Mouse (Mus musculus) kidney, postnatal 10 days (tissue): ENCODE results near the gene Zfp382.
"Not testable (repeated sequence)": the region's sequence is repeated elsewhere in the genome, so short reads cannot be mapped to it uniquely, and the experiment has no call there.

Experiments
- DNase-seq: peaks from one replicate; pipeline ENCODE4 v3.0.0; 2021; ENCODE audit warnings: mixed read lengths

Zfp382 gene

GRCm38 (mm10) chr7:30121308-30122187, at the start of gene Zfp382:
Zfp382 (plus strand) TSS chr7:30121942.
- DNase-seq: peak; percentile 94

DNA sequence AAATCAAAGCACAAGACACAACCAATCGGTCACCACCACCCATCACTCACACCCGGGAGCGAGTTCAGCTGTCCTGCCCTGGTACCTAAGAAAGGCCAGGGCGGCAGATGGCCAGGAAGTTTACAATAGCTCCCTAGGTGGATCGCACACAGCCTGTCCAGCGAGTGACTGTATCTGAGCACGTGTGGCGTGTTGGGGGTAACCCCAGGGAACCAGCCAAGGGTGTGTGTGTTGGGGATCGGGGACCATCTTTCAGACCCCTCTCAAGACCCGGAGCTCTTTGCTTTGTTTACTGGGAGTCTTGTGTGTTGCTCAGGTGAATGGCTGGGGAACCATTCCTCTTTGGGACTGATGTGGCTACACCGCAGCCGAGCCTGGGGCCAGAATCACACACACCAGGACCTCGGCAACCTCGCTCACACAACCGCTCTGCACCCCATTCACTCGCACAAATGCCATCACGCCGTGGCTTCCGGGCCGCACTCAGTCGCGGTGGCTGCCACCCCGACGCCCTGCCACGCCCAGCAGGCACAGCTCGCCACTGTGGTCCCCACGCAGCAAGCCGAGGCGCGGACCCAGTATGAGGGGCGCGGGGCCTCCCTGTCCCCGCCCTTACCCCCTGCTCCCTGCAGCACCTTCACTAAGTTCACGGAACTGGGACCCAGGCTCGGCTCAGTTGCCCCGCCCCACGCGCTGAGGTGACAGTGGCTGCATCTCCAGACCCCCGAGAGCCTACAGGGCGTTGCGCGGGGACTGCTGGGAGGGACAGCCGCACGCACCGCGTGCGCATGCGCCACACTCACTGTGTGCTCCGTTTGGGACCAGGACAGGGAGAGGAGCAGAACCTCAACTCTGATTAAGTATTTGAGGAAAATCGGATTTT, 49.4 kb upstream of the Zfp382 start, which contains the start of gene Zfp82:
Zfp82 (minus strand) TSS at position 755 of the 883 bp plus-strand sequence.
- DNase-seq: peak; percentile 88

DNA sequence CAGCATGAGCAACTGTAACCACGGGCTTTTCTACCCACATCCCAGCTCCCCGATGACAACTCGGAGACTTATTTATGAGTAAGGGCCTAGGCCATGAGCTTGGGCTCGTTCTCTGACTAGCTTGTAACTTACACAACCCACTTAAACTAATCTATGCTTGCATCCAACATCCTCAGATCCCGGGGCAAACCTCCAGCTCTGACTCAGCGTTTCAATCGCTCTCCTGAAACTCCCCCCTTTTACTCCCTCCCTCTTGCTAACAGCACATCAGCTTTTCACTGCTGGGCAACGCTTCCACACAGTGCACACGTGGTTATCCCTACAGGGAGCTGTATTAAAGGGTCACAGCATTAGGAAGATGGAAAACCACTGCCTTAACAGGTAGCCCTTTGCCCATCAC, 35.2 kb upstream of the Zfp382 start:
- no peak for DNase-seq

- DNase-seq: no peak
Measured at GRCm38 (mm10) chr7:30089405-30089804, 32.3 kb upstream of the Zfp382 start.

GRCm38 (mm10) chr7:30090092-30090969, 31.4 kb upstream of the Zfp382 start, which contains the start of the genes Gm26920 and Zfp566:
Gm26920 (minus strand) TSS chr7:30090410.
Zfp566 (minus strand) TSS chr7:30090527.
- DNase-seq: peak; percentile 97

DNA sequence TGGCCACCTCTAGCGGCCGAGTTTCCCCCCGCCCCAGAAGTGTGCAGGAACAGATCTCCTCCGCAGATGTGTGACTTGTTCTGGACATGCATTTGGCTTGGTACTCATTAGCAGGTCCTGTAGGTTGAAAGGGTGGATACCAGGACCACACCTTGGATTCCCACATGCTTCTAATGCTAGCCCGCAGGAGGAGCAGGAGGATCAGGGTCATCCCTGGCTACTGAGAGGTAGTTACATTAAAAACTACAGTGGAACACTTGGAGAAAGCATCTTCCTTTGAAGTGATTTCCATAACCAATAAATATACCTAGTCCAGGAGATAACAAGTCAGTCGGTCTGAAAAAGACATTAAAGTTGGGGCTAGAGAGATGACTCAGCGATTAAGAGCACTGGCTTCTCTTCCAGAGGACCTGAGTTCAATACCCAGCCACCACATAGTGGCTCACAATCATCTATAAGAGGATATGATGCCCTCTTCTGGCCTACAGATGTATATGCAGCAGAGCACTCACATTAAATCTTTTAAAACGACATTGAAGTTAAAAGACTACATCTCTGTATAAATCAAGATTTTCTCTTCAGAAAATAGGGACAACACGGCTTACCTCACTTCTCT, 30.7 kb upstream of the Zfp382 start:
- DNase-seq: no peak

DNA sequence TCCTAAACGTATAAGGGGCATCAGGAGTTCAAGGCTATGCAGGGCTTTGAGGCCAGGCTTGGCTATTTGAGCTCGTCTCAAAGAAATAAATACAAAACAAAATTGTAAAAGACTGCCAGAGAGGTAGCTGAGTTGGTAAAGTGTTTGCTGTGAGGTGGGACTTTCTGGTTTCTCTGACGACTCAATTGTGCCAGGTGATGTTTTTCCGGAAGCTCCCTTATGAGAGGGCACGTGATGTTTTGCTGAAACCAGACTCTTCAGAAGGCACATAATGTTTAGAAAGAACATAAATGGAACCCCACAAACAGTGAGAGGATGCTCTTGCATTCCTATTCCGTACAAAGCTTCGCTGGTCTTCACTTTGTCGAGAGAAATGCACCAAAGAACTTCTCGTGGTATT, 29.1 kb upstream of the Zfp382 start:
- no peak for DNase-seq

DNA sequence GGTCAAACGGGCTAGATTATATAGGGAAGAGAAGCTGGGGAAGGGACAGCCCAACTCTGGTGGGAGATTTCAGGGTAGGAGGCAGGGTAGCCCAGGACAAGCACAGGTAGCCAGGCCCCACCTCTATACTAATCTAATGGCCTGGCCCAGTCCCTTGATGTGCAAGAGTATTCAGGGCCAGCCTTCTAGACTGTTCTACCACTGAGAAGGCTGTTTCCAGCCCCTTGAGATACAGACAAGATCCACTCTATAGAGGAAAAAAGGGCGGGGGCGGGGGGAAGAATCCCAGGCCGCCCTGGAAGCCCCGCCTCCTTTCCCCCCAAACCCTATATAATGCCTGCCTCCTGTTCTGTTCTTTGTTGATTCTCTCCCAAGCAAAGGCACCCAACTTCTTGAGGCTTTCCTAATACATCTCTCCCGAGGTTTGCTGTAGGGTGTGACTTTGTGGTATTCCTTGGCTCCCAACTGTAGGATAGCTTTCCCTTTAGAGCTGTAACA, 27.8 kb upstream of the Zfp382 start:
- no peak for DNase-seq

DNA sequence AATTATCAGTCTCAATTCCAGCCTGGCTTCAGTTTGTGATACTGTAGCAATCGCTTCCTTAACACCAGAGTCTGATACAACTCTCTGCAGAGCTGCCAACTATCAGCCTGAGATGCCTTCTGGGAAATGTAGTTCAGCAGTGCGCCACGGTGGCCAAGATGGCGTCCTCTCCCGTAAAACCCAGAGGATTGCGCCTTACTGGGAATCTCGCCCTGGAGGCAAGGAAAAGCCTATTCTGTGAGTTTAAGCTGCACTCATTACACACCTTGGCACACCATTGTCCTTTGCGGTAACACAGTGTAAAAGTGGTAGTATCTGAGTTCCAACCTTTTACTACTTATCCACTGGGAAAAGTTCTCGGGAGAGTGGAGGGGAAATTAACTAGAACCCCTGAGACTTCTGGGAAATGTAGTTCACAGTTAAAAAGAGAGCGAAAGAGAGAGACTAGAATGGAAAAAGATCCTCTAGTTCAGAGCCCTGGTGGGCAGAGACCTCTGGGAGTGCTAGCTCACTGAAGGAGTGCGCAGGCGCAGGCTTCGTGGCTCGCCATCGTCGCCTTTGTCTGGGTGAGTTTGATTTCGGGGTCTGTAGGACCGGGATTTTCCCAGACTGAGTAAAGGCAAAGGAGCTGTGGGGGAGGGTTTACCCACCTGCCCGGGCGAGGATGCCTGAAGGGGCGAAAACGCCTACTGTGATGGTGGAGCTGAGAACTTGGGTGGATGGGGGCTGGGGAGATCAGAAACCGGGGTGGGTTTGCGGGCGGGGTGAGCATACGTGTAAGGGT, 26.9 kb upstream of the Zfp382 start, which contains the start of gene Zfp260:
Zfp260 (plus strand) TSS at position 132 of the 784 bp plus-strand sequence.
- DNase-seq: peak; percentile 94

- DNase-seq: no peak
Measured at GRCm38 (mm10) chr7:30095551-30096125, 26.1 kb upstream of the Zfp382 start.

DNA sequence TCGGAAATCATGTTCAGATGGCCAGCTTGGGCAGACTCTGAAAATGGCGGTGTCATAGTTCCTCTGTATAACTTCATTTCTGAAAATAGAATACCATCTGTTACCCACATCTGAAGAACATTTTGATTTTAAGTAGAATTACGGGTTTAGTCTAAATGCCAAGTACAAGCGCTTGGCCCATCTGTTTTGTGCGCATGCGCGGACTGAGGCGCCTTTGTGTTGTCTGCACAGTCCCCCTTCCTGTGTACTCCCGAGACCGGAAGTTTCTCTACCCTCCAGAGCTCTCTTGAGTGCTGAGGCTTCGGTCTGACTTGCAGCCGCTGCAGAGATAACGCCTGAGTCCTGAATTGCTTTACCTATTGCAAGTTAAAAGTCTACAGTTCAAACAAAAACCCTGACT, 22.4 kb upstream of the Zfp382 start:
- peak; percentile 22 for DNase-seq

DNA sequence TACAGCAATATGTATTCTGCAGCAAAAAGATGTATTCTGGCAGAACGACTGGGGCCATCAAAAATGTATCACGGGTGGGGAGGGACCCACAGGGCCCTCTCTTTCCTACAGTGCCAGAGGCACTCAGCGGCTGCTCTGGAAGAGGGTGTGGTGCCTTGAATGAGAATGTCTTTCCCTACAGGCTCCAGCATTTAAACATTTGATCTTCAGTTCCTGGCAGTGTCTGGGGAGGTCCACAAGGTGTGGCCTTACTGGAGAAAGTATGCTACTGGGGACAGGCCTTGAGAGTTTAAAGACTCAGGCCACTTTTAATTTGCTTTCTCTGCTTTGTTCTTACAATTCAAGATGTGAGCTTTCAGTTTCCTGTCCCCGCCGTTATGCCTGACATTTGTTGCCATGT, 5.7 kb upstream of the Zfp382 start:
- no peak for DNase-seq

DNA sequence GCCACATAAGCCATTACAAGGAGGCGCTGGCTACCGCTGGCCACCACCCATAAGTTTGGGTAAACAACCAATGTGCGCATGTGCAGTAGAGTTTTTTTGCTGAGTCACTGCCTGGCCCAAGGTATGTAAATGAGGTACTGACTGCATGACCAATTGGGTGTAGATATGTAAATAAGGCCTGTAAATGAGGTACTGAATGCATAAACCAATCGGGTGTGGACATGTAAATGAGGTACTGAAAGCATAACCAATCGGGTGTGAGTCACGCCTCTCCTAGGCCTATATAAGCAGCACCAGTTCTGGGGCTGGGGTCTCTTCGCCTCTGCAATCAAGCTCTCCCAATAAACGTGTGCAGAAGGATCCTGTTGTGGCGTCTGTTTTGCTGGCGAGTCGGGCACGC, 3.8 kb upstream of the Zfp382 start:
- not testable (repeated sequence) for DNase-seq

DNA sequence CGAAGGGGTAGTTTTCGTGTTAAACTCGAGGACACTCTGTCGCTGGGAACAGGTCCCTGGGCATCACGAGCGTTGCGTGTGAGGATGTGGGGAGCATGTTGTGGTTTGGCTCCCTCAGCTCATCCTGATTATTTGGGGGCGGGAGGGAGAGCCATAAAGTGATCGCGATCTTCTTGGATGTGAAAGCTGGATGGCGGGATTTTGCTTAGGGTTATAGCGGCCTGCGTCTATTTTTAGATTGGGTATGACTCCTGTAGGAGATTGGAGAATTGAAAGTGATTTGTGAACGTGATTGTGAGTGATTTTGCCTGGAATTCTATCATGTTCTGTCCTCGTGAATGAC, 417 bp downstream of the Zfp382 start:
- no peak for DNase-seq

DNA sequence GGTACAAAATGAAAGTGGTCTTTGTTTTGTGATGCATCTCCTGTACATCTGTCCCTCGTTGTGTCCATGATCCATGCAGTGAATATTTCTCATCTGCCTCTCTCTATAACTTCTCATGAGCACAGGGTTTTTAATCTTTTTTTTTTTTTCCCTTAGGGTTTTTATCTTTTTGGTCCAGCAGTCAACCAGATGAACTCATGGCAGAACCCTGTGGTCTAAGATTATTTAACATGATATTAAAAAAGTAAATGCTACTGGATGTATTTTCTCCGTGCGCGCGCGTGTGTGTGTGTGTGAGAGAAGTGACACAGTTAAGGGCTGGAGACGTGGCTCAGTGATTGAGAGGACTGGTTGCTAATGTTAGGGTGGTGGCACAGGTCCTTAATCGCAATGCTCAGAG, 8.2 kb downstream of the Zfp382 start:
- no peak for DNase-seq

DNA sequence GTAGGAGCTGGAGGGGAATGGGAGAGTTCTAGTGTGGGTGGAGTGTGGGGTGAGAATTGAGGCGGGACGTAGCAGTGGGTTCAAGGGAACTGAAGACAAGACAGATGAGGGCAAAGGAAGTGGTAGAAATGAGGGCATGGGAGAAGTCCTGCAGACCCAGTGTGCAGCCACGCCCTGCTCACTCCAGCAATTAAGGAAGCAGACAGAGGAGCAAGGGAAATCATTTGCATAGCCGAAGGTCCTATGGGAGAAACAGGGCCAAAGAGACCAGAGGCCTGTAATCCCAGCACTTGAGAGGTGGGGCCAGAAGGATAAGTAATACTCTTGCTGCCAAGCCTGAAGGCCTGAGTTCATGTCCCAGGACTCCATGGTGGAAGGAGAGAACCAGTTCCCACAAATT, 10.7 kb downstream of the Zfp382 start:
- DNase-seq: no peak

DNA sequence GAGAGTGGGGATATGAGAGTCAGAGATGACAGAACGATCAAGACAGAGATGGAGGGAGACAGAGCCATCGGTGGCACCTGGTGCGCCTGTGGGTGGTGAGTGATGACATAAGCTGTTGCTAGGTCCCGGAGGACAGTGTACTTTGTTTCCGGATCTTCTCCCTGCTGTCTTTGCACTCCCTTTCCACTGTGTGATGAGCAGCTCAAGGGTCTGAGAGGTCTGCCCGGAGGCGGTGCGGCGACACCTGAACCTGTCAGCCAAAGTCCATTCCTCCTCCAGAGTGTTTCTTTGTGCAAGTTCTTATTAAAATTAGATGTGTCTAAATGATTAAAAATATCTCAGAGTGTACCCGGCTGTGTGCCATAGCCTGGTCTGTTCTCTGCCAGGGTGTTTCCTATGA, 15.1 kb downstream of the Zfp382 start:
- no peak for DNase-seq

- no peak for DNase-seq
Measured at GRCm38 (mm10) chr7:30143170-30143554, 21.4 kb downstream of the Zfp382 start.

DNA sequence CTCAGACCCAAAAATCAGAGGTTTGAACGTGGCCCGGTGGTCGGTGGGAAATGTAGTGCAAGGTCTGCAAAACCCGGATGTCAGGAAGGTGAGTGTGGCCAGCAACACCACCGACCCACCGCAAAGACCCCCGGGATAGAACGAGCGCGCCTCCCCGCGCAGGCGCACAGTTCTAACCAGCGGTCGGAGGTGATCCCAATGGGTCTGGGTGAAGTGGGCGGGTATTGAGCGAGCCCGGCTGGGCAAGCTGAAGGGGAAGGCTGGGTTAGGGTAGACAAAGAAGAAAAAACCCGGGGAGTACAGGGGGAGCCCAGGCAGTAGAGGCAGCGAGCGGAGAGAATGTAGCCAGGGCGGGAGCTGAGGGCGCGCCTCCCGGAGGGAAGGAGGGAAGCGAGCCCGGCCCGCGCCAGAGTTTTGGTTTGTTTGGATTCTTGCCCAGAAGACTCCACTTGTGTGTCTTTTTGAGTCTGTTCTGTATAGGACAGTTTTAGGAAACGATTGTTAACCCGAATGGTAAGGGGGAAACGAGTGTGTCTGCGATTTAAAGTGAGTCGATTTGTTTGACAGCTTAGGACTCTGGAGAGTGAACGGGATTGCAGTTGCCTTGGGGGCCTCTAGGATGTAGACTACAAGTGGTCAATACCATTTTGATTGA, 21.9 kb downstream of the Zfp382 start:
- DNase-seq: peak; percentile 86

DNA sequence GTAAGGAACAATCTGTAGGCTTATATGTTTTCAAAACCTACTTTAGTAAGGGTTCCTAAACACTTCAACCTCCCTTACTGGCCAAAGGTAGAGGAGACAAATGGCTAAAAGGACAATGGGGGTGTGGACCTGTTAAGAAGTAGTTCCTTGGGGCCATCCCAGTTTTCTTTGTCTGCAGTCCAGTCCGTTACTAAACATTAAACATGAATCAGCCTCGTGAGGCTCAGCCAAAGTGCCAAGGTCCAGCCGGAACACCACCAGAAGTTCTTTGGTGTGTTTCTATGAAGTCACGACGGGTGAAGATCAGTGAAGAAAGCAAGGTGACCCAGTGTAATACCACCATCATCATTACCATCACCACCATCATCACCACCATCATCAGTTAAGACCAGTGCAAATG, 25.3 kb downstream of the Zfp382 start:
- no peak for DNase-seq
